Mouse (Mus musculus) kidney, postnatal 36 days (tissue): Measurements from ENCODE around the gene Klf8.
"Not testable (repeated sequence)": the region's sequence is repeated elsewhere in the genome, so short reads cannot be mapped to it uniquely, and the experiment has no call there.

Experiments used
- DNase-seq, 2 experiments: peaks; one replicate each; pipeline ENCODE4 v3.0.0; 2021 to 2022; ENCODE audit warnings: mixed read lengths in 2 of 2

Klf8 gene

DNA sequence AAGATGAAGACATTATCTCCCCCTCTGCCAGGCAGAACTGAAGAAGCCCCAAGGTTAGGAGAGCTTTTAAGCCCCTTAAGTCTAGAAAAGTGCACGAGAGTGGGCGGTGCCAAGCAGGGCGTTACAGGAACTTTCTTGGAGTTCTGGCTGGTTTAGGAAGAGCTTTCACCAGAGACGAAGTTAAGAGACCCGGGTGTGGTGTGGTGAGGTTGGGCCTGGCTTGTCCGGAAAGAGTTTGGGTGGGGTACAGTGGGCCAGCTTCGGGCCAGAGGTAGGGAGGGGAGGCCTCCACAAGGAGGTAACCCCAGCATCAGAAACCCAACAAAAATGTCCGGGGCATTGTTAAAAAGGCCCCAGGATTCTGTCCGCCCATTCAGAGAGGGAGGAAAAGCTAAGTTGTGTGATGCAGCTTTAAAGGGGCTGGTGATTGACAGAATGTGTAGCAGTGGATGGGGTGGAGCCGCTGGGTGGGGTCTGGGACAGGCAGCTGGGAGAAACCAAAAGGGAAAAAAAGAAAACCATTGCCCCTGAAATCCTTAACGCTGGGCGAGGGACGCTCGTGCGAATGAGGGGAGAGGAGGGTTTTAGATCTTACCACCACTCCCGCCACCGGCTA is at the start of gene Klf8:
Klf8 (plus strand) TSS at position 163 of the 616 bp plus-strand sequence.
- DNase-seq, result peak in 1 of 2 experiments; percentile 10

DNA sequence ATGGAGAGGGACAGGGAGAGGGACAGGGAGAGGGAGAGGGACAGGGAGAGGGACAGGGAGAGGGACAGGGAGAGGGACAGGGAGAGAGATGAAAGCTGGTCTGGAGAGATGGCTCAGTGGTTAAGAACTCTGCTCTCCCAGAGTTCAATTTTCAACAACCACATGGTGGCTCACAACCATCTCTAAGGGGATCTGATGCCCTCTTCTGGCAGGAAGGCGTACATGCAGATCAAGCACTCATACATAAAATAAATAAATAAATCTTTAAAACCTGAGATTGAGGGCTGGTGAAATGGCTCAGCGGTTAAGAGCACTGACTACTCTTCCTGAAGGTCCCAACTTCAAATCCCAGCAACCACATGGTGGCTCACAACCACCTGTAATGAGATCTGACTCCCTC is 38.1 kb upstream of the Klf8 start:
- DNase-seq, result peak; percentile 7 to 18

DNA sequence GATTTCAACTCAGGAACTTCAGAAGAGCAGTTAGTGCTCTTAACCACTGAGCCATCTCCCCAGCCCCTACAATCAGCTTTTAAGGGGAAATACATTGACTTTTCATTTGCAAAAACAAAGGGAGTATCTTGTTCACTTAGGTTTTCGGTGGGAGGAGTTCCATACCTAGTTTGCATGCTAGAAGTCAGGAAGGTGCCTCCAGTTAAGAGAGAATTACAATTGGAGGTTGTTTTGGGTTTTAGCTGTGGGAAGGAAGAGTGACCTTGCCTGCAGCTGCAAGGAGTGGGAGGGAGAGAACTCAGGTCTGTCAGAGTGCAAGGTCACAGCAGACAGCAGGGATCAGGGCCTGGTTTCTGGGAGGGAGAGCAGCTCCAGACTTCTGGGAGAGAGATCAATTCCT is 26.2 kb upstream of the Klf8 start:
- DNase-seq, result no peak

DNA sequence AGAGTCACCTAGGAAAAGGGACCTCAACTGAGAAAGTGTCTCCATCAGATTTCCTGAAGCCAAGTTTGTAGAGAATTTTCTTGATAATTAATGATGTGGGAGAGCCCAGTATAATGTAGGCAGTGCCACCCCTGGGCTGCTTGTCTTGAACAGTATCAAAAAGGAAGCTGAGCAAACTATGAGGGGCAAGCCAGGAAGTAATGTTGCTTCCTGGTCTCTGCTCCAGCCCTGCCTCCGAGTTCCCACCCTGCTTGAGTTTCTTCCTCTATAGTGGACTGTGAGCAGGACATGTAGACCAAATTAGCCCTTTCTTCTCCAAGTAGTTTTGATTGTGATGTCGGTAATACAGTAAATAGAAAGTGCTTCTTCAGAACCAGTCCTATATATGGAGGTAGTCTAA is 6.0 kb upstream of the Klf8 start:
- DNase-seq, result no peak

DNA sequence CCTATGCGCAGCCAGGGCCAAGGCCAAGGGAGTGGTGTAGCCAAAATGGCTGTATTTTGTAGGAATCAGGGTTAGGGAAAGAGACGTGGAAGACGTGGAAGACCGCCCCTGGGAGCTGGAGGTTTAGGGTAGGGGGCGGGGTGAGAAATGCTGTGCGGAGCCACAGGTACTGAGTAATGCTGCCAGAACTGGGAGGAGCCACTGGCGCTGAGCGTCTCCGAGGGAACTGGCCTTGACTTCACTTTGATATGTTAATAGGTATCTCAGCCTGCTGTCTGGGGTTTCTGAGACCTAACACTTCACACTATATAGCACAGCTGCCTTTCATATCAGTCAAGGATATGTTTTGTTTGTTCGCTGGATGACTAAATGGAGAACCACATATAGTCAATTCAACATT is 4.0 kb upstream of the Klf8 start:
- no peak for DNase-seq

DNA sequence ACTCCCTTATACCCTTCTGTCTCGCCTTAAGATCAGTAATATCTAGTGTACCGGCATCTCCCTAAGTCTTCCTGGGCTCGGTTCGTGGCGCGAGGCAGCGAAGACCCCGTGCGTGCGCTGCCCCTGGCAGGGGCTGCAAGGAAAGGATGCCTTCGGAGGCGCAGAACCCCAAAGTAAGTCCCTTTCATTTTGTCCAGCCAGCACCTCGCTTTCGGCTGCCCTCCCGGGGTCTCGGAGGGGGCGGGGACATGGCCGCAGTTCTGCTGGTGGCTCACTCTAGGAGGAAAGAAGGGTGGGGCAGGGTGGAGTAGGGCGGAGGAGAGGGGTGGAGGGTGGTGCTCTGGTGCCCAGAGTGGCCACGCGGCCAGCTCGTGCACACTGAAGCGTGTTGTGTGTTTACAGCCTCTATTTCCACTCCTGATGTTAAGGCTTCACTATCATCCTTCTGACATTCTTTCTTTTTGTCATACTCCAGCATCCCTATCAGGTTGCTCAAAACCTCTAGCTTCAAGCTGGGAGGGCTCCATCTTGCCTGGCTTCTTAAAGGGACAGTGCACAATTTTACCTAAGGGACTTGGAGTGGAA is 746 bp downstream of the Klf8 start:
- DNase-seq, result peak; percentile 1 to 21

DNA sequence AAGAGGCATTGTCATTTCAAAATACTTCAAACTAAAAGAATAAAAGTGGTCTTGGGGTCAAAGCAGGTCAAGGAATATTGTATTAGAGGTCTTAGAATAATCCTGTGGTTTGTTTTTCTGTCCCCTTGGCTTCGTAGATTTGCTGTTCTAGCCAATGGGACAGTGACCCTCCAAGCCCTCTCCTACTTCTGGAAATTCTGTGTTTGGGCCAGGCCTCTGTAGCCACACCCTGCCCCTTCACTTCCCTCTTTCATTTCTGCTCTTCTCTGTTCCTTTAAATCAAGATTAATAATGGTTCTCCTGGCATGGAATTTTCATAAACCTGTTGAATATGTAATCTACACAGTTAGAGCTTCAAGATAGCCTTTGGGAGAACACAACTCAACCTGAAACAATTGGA is 17.0 kb downstream of the Klf8 start:
- no peak for DNase-seq

DNA sequence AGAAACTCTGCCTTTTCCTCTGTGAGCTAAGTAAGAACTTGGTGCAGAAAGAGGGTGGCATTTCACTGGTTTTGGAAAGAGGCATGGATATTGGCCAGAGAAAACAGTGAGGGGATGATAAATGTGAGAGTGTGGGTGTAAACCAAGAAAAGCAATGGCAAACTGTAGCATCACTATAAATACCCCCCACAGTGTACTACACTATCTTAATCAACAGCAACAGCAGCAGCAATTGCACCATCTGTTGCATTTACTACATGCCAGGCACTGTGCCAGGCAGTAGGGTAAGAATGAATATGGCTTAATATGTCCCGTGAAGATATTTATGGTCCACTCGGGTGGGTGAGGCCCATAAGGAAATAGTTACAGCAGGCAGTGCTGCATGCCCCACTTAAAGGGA is 18.2 kb downstream of the Klf8 start:
- DNase-seq, result no peak

DNA sequence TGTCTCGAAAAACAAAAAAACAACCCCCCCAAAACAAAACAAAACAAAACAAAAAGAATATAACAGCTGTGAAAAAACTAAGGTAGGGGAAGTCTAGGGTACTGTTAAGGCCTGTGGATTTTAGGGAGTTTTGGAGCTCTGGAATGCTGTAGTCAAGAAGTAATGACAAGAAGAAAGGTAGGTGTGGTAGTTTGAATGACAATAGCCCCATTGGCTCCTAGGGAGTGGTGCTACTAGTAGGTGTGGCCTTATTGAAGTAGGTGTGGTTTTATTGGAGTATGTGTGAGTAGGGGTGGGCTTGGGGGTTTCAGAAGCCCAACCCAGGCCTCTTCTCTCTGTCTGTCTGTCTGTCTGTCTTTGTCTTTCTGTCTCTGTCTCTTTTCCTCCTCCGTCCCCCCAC is 44.9 kb downstream of the Klf8 start:
- no peak for DNase-seq

DNA sequence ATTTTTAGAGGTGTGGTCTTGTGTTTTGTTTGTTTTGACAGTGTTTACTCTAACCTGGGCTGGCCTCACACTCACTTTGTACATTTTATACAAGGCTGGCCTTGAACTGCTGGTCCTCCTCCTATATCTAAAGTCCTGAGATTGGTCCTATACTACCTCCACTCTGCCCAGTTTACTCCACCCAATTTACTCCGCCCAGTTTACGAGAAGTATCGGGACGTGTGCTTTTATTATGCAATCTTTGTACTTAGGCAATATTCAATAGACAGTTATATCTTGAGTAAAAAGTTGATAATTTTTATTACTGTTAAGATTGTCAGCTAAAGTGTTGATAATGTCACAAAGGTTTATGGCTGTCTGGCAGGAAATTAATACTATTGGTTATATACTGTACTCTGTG is 74.1 kb downstream of the Klf8 start:
- DNase-seq, result no peak

DNA sequence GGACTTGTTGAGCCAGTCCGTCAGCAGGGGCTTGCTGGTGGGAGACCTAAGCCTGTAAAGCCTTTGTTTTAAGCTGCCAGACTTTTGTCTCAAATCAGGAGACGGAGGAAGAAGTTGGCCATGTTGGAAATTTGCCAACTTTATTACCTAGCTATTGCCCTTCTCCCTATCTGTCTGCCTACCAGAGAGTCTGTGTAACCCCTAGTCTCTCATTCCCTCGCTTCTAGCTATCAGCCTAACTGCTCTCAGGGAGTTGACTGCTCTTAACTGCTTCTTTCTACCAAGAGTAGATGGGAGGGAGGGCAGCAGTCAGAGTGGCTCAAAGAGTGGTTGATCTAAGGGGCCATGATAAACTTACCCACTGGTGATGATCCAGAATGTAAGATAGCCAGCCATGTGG is 85.8 kb downstream of the Klf8 start:
- DNase-seq, result no peak

DNA sequence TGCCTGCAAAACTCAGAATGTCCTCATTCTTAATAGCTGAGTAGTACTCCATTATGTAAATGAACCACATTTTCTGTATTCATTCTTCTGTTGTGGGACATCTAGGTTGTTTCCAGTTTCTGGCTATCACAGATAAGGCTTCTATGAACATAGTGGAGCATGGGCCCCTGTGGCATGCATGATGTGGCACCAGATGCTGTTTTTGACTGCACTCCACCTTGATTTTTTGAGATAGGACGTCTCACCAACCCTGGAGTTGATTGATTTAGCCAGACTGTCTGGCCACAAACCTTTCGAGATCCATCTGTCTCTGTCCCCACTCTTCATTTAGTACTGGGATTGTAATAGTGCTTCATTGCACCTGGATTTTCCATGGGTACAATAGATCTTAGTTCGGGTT is 96.9 kb downstream of the Klf8 start:
- not testable (repeated sequence) for DNase-seq

DNA sequence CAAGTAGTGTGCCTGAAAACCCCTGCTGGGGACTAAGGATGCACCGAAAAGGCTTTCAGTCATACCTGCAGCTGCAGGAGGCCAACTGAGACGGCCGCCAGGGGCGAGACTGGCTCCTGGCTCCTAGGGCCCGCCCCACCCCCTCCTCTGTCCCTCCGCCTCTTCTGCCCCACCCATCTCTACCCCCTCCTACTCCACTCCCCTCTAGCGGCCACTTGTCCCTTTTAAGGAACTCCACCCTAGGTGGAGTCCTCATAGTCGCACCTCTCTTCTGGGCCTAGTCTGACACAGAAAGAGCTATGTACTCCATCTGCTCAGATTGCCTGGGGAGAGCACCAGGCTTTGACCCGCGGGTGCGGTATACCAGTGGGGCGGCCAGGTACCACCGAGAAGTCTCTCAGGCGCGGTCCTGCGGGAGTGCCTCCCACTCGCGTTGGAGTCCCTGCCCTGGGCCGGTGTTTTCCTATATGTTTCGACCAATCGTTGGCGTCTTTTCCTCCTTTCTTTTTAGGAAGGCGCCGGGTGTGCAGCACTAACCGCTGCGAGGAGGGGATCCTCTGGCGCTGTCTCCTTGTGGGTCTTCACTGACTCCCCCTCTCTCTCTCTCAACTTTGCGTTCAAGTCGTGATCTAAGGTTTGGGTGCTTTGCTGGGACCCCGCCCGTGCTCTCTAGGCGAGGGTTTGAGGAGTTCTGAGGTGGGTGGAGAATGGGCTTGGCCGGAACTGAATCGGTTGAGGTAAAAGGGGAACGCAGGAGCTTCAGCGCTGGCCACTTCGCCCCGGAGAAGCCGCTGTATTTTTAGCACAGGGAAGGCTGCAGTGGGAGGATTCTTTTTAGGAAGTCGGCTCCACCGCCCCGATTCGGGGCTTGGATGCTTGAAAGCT is 122.3 kb downstream of the Klf8 start:
- peak; percentile 23 to 55 for DNase-seq

DNA sequence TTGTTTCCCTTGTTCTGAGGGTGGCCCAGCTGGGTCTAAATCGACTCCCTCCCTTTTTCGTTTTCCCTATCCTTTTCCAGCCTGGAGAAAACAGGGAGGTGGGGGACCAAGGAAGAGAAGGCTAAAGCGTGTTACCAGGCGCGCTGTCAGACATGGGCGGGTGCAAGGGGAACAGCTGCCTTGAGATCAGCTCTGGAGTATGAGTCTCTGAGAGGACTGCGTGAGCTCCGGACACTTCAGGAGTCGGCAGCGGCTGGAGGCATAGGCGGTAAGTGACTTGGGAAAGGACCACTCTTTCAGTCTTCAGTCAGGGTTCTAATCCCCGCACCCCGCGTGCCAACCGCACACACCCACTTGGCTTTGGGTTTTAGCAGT is 122.9 kb downstream of the Klf8 start:
- peak in 1 of 2 experiments; percentile 5 for DNase-seq

DNA sequence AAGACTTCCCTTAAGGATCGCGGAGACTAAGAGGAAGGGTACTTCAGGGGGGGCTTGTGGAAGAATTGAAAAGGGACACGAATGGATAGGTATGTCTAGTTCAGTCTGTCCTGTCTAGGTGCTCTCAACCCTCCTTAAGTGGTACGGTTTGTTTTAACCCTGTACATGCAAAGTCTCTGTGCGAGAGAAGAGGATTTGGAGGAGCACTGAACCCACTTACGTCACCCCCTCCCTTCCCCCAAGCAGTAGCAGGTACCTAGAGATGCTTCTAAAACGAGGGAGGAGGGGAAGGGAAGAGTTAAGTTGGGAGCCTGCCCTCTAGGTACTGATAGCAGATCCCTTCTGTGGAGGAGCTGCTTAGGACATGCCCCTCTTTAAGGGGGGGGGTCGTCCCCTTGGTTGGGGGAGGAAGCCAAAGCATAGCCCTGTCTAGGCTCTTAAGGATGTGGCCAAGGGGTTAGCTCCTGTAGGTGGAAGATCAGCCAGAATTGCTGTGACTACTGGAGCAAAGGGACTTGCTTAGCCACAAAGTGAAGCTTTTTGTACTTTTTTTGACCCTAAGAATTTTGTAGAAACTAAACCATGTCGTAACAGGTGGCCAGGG is 123.5 kb downstream of the Klf8 start:
- DNase-seq, result no peak

DNA sequence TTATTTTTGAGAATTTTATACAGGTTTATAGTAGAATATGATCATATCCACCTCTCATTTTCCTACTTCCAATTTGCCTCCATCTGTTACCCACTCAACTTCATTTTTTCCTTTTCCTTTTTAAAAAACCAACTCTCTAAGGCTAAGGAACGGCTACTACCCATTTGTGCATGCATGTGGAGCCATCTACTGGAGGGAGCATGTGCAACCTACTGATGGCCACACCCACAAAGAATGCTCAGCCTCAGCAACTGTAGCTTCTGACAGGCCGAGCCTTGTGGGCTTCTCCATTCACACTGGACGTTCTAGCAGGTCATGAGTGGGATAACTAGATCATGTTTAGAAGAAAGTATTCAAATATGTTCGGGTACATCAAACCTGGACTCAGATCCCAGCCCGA is 129.5 kb downstream of the Klf8 start:
- peak; percentile 56 to 71 for DNase-seq

DNA sequence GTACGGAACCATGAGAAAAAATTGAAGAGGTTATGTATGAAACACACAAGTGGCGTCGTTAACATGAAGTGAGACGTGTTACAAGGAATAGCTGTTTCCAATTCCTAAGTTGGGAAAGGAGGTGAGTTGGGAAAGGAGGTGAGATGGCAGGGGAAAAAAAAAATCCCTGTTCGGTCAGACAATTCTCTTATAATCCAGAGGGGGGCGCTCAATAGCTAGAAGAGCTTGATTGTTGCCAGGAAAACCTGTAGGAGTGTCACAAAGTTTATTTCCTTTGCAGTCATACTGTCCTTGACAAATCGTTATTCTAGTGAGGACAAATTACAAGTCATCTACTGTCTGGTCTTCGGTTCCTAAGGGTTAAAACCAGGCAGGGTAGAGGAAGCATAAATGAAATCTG is 132.5 kb downstream of the Klf8 start:
- DNase-seq, result no peak

DNA sequence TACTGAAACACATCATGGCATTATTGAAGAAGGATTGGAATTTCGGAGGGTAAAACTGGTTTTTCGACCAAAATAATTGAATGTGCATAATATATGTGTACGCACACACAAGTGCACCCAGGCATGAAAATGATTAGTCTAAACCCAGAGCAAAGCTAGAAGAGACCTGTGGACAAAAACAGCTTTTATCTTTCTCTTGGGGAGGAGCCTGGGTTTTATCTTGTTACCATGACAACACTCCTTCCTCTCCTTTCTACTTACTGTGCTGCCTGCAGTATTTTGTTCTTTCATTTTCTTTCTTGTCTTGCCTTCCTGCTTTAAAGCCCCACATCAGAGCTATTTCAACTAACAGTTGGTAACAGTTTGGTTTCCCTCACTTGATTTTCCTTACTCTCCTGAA is 137.8 kb downstream of the Klf8 start:
- no peak for DNase-seq

DNA sequence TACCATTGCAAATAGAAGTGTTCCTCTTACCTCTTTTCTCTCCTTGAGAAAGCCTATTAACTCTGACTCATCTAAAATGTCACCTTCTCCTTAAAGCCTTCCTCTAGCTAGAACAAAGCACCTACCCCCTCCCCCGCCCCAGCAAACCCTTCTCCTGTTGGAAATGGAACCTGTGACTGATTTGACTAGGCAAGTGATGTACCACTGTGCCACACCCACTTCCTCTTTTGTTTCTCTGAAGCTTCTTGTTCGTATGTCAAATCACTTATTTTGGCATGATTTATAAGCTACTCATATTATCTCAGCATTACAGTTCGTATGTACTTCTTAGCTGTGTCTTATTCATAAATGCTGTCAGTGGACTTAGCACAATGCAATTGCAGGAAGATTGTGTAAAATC is 144.5 kb downstream of the Klf8 start:
- DNase-seq, result no peak

DNA sequence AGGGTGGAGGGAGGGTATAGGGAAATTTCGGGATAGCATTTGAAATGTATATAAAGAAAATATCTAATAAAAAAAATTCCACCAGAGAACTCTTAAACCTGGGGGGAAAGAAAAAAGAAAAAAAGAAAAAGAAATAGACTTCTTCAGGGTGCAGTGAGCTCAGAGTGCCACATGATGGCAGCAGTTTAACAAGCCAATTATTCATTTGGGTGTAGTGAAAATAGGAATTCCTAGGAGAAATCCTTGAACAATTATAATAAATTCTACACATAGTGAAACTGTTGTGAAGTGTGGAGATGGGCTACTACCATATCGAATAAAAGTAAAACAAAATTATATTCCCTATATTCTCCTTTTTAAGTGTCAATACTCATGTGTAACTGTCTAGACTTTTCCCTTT is 152.0 kb downstream of the Klf8 start:
- DNase-seq, result peak in 1 of 2 experiments; percentile 35

DNA sequence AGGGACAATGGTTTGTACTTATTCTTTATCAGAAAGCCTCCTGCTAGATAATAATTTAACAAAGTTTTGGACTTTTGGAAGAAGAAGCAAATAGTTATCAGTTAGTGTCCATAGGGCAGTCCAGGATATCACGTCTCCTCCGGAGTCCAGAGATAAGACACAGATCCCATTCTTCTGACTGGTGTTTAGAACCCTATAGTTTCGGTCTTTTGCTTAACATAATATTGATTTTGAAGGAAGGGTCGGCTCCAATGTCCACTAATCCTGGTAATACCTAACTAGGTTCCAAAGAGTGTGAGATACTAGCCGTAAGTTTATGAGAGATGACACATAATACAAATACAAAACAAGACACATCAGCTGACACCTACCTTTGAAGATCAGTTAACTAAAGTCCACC is 179.8 kb downstream of the Klf8 start:
- no peak for DNase-seq

DNA sequence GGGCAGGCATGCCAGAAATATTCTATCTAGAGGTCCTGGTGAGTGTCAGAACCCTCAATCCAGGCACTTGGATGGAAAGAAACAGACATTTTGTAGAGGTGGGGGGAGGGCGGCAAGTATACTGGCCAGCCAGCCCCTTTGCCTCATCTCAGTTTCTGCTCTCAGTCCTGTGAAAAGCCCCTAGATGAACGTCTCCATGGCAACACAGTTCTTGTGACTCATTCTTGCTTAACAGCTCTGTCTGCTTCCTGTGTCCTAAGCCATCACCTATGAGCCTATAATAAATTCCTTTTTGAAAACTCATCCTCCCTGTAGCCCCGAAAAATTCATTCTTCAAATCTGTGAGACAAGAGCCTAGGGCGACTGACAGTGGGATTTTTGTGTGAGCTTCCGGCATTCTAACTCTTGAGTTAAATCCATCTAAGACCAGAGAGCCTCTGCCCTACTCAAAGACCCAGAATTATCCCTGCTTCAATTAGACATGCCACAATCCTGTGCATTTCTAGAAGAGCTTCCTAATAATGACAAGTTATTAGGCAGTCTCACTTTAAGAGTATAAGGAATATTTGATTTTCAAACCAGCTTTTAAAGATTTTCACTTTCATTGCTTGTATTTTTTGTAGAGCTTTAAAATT is 196.5 kb downstream of the Klf8 start:
- no peak for DNase-seq

DNA sequence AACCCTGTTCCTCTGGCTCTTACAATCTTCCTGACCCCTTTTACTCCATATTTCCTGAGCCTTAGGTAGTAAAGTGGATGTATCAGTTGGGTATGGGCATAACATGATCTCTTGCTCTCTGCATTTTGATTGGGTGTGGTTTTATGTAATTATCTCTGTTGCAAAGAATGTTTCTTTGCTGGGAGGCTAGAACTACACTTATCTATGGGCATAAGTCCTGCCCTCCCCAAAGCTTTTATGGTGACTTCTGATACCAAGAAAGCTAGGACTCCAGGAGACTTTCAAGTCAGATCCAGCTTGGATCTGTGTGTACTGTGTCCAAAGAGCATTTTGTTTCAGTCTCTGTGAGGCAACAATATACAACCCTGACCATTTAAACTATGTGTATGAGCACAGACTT is 202.3 kb downstream of the Klf8 start:
- no peak for DNase-seq
